Comparison of ENCODE assay signal across 8 mouse cellular contexts in genomic region chr12:79191701-79192100, GRCm38 (mm10). TPM values are rescaled to one million over a fixed set of nuclear protein-coding genes. Genes with fewer than 3 reads are reported as not detected.
DNase-seq lines count a peak whose midpoint lies in the region; ATAC-seq and TF ChIP-seq lines count a peak whose summit lies in the region.

No protein-coding gene starts in this region.

- peak; percentile 94 for ATAC-seq in kidney, embryonic 14.5 days (ENCODE audit: low FRiP score, low TSS enrichment)
- peak; percentile 77 for ATAC-seq in liver, embryonic 12.5 days
- peak; percentile 86 for ATAC-seq in stomach, embryonic 14.5 days (ENCODE audit: insufficient number of reproducible peaks, insufficient read depth, low FRiP score, low read depth)

- WGBS in heart, embryonic 10.5 days, result 4% methylated on average over 14 of the region's 14 CpGs
- 5% methylated on average over 14 of the region's 14 CpGs for WGBS in kidney, embryonic 14.5 days
- WGBS in liver, embryonic 12.5 days (ENCODE audit: insufficient replicate concordance), result 7% methylated on average over 14 of the region's 14 CpGs
- 4% methylated on average over 14 of the region's 14 CpGs for WGBS in stomach, embryonic 14.5 days

- H3K9me3 ChIP-seq in heart, embryonic 10.5 days, result no peaks in the 10 kb centered on the region
- no peaks in the 10 kb centered on the region for H3K9me3 ChIP-seq in kidney, embryonic 14.5 days (ENCODE audit: control insufficient read depth, low read length)
- H3K9me3 ChIP-seq in liver, embryonic 12.5 days (replicated peaks), result no peaks in the 10 kb centered on the region
- no peaks in the 10 kb centered on the region for H3K9me3 ChIP-seq in stomach, embryonic 14.5 days (ENCODE audit: control insufficient read depth, low read depth, low read length)

- no peaks in the 10 kb centered on the region for H3K27me3 ChIP-seq in heart, embryonic 10.5 days (ENCODE audit: insufficient read depth, poor library complexity, severe bottlenecking)
- no peaks in the 10 kb centered on the region for H3K27me3 ChIP-seq in kidney, embryonic 14.5 days (ENCODE audit: control insufficient read depth, insufficient read depth, low read length)
- H3K27me3 ChIP-seq in liver, embryonic 12.5 days (replicated peaks), result no peaks in the 10 kb centered on the region
- no peaks in the 10 kb centered on the region for H3K27me3 ChIP-seq in stomach, embryonic 14.5 days (ENCODE audit: control insufficient read depth, insufficient read depth, low read length)

- H3K4me2 ChIP-seq in kidney, embryonic 14.5 days (replicated peaks; ENCODE audit: low read depth, low read length), result peak overlapping the region; percentile 62
- H3K4me2 ChIP-seq in liver, embryonic 12.5 days, result peak overlapping the region; percentile 91
- peak overlapping the region; percentile 67 for H3K4me2 ChIP-seq in stomach, embryonic 14.5 days (replicated peaks; ENCODE audit: low read depth, low read length)

- H3K9ac ChIP-seq in kidney, embryonic 14.5 days (ENCODE audit: low read depth, low read length), result peak overlapping the region; percentile 64
- H3K9ac ChIP-seq in liver, embryonic 12.5 days, result peak overlapping the region; percentile 77
- H3K9ac ChIP-seq in stomach, embryonic 14.5 days (replicated peaks; ENCODE audit: low read depth, low read length), result peak overlapping the region; percentile 31; the same call in 1 of the 2 replicates

- H3K4me1 ChIP-seq in embryonic fibroblast, embryonic 13.5 days (ENCODE audit: control insufficient read depth, insufficient read depth, low read length), result no peaks in the 10 kb centered on the region
- peaks cover 14% of the 10 kb centered on the region for H3K4me1 ChIP-seq in heart, embryonic 10.5 days
- peaks cover 5% of the 10 kb centered on the region; the same call in 1 of the 2 replicates for H3K4me1 ChIP-seq in kidney, embryonic 14.5 days (ENCODE audit: control insufficient read depth, insufficient read depth, low read length)
- H3K4me1 ChIP-seq in liver, embryonic 12.5 days, result peaks cover 23% of the 10 kb centered on the region
- peaks cover 6% of the 10 kb centered on the region; the same call in 1 of the 2 replicates for H3K4me1 ChIP-seq in stomach, embryonic 14.5 days (ENCODE audit: control insufficient read depth, insufficient read depth, low read length)

- no peak overlapping the region for H3K27ac ChIP-seq in embryonic fibroblast, embryonic 13.5 days (ENCODE audit: insufficient read depth, low read length)
- peak overlapping the region; percentile 84 for H3K27ac ChIP-seq in heart, embryonic 10.5 days
- H3K27ac ChIP-seq in kidney, embryonic 14.5 days (ENCODE audit: low read depth, low read length), result no peak overlapping the region
- H3K27ac ChIP-seq in liver, embryonic 12.5 days, result peak overlapping the region; percentile 86
- peak overlapping the region; percentile 28; the same call in 1 of the 2 replicates for H3K27ac ChIP-seq in stomach, embryonic 14.5 days (ENCODE audit: low read length)

- H3K36me3 ChIP-seq in heart, embryonic 10.5 days, result peaks cover 18% of the 10 kb centered on the region
- H3K36me3 ChIP-seq in kidney, embryonic 14.5 days (ENCODE audit: control insufficient read depth, insufficient read depth, low read length), result peaks cover 18% of the 10 kb centered on the region; the same call in 1 of the 2 replicates
- H3K36me3 ChIP-seq in liver, embryonic 12.5 days, result peaks cover 25% of the 10 kb centered on the region
- H3K36me3 ChIP-seq in stomach, embryonic 14.5 days (ENCODE audit: control insufficient read depth, insufficient read depth, low read length), result peaks cover 15% of the 10 kb centered on the region; the same call in 1 of the 2 replicates

- peak overlapping the region; percentile 86 for H3K4me3 ChIP-seq in embryonic fibroblast, embryonic 13.5 days (ENCODE audit: insufficient read depth, low read length)
- H3K4me3 ChIP-seq in heart, embryonic 10.5 days, result peak overlapping the region; percentile 75
- H3K4me3 ChIP-seq in kidney, embryonic 14.5 days (ENCODE audit: low read length), result peak overlapping the region; percentile 65
- peak overlapping the region; percentile 78 for H3K4me3 ChIP-seq in liver, embryonic 12.5 days
- H3K4me3 ChIP-seq in stomach, embryonic 14.5 days (ENCODE audit: low read depth, low read length), result peak overlapping the region; percentile 55

- DNase-seq in CD4-positive, CD25-positive, alpha-beta regulatory T cell, adult 2 months (ENCODE audit: low read depth, low spot score), result peak; percentile 91
- peak; percentile 90 for DNase-seq in brain, adult 2 months (ENCODE audit: low read depth, low spot score)
- DNase-seq in heart, embryonic 10.5 days (ENCODE audit: low spot score), result peak; percentile 91
- DNase-seq in naive thymus-derived CD4-positive, alpha-beta T cell, adult 2 months (ENCODE audit: low read depth), result peak; percentile 90

- TF ChIP-seq CTCF in embryonic fibroblast, embryonic 13.5 days (IDR thresholded peaks at IDR 0.05; ENCODE audit: borderline replicate concordance, insufficient read depth, low read length), result no peak

- peak; percentile 91 for TF ChIP-seq POLR2A in embryonic fibroblast, embryonic 13.5 days (IDR thresholded peaks at IDR 0.05; ENCODE audit: low read depth, low read length)

RNA-seq across cellular contexts. Expression of gene Rdh11, which starts 0.4 kb away (rescaled TPM):
- polyA plus RNA-seq in embryonic fibroblast, embryonic 13.5 days (2011; ENCODE audit: insufficient read length, low read depth, missing spikeins), result 25.8 and 26.4 TPM in 2 replicates
- polyA plus RNA-seq in heart, embryonic 10.5 days (2016; fragmentation: Nextera tagmentation; extraction: Ambion mirVana), result 19.7 and 20.9 TPM in 2 replicates
- polyA plus RNA-seq in kidney, embryonic 14.5 days (2014; fragmentation: Nextera tagmentation; extraction: Ambion mirVana), result 16.6 and 27.2 TPM in 2 replicates
- polyA plus RNA-seq in liver, embryonic 12.5 days (2016; fragmentation: Nextera tagmentation; extraction: Ambion mirVana), result 22.1 and 22.9 TPM in 2 replicates
- 29.1 and 30.4 TPM in 2 replicates for polyA plus RNA-seq in stomach, embryonic 14.5 days (2014; fragmentation: Nextera tagmentation; extraction: Ambion mirVana)

RNA-seq across cellular contexts. Expression of gene Rdh12, which starts 17.0 kb away (rescaled TPM):
- polyA plus RNA-seq in embryonic fibroblast, embryonic 13.5 days (2011; ENCODE audit: insufficient read length, low read depth, missing spikeins), result 1.6 and 1.8 TPM in 2 replicates
- 0.47 and 0.58 TPM in 2 replicates for polyA plus RNA-seq in heart, embryonic 10.5 days (2016; fragmentation: Nextera tagmentation; extraction: Ambion mirVana)
- 2.2 and 3.3 TPM in 2 replicates for polyA plus RNA-seq in kidney, embryonic 14.5 days (2014; fragmentation: Nextera tagmentation; extraction: Ambion mirVana)
- polyA plus RNA-seq in liver, embryonic 12.5 days (2016; fragmentation: Nextera tagmentation; extraction: Ambion mirVana), result 0.23 and 0.41 TPM in 2 replicates
- 5.0 and 5.6 TPM in 2 replicates for polyA plus RNA-seq in stomach, embryonic 14.5 days (2014; fragmentation: Nextera tagmentation; extraction: Ambion mirVana)

RNA-seq across cellular contexts. Expression of gene Vti1b, which starts 19.2 kb away (rescaled TPM):
- polyA plus RNA-seq in embryonic fibroblast, embryonic 13.5 days (2011; ENCODE audit: insufficient read length, low read depth, missing spikeins), result 138 and 157 TPM in 2 replicates
- 107 and 109 TPM in 2 replicates for polyA plus RNA-seq in heart, embryonic 10.5 days (2016; fragmentation: Nextera tagmentation; extraction: Ambion mirVana)
- 77.5 and 80.4 TPM in 2 replicates for polyA plus RNA-seq in kidney, embryonic 14.5 days (2014; fragmentation: Nextera tagmentation; extraction: Ambion mirVana)
- polyA plus RNA-seq in liver, embryonic 12.5 days (2016; fragmentation: Nextera tagmentation; extraction: Ambion mirVana), result 48.0 and 52.3 TPM in 2 replicates
- 83.6 and 85.1 TPM in 2 replicates for polyA plus RNA-seq in stomach, embryonic 14.5 days (2014; fragmentation: Nextera tagmentation; extraction: Ambion mirVana)

Comparison
In these comparisons a context has a peak if more than half of its experiments do, and no peak if none do; other contexts are left out.
1. H3K27ac ChIP-seq: peak in heart, embryonic 10.5 days (single experiment), liver, embryonic 12.5 days (single experiment) and stomach, embryonic 14.5 days (single experiment); none in embryonic fibroblast, embryonic 13.5 days (single experiment) and kidney, embryonic 14.5 days (single experiment).
2. Peak in every context shown above with its lines, with median percentiles within 50 percentile points of each other: DNase-seq, H3K4me3 ChIP-seq, ATAC-seq, H3K4me2 ChIP-seq and H3K9ac ChIP-seq.